Mouse (Mus musculus) CD8-positive naive resting alpha-beta T cell, adult 2 months (primary cell): ENCODE results near the gene Vmn2r14.
"Not testable (repeated sequence)": the region's sequence is repeated elsewhere in the genome, so short reads cannot be mapped to it uniquely, and the experiment has no call there.

Source experiments
- DNase-seq, 2 experiments: peaks; one replicate each; pipeline ENCODE4 v3.0.0; 2022; ENCODE audit warnings: low read depth in 2 of 2, low spot score in 2 of 2

Gene Vmn2r14

GRCm38 (mm10) chr5:109224608-109225007 is at the start of gene Vmn2r14:
TSS of gene Vmn2r14 (minus strand) at chr5:109224708.
- no peak for DNase-seq

DNA sequence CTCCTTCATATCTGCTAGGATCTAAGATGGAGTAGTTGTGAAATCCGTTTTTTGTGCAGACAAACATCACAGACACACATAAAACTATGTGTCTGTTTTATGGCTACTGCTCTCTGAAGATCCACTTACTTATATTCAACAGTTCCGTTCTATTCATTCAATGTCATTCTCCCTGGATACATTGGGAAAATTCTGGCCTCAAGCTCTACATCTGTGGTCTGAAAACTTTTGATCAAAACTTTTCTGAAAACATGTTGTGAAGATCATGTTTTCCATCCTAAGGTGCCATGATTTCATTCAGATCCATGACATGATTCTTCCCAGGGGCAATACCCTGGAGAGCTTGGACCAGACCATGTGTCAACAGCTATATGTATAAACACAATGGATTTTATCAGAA is 32.4 kb downstream of the Vmn2r14 start, which contains the start of gene Vmn2r13:
Gene Vmn2r13 (minus strand): TSS at position 101 of the 400 bp plus-strand sequence.
- DNase-seq: not testable (repeated sequence)

DNA sequence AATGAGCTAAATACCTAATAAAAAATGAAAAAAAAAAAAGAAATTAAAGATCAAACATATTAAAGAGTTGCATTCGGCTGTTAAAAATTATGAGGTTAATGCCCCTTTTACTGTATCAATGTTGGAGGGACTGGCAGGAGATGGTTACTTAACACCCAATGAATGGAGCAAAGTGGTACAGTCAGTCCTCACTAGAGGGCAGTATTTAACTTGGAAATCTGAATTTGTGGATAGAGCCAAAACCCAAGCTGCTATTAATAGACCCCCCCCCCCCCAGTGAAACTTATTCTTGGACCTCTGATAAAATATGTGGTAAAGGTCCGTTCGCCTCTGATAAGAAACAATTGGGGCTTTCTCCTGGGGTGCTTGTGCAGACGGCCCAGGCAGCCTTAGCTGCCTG is 57.7 kb downstream of the Vmn2r14 start:
- not testable (repeated sequence) for DNase-seq
